Mouse (Mus musculus) kidney, postnatal 4 days (tissue): ENCODE measurements at regions not wholly inside any gene's neighbourhood (a gene's known extent, or its start where the extent isn't known, plus 50 kb on each side); places are given as distances from the start of the nearest gene placed in this dataset.

Experiments used
- DNase-seq, 2 experiments: peaks; one replicate each; pipeline ENCODE4 v3.0.0; 2021; ENCODE audit warnings: mixed read lengths in 2 of 2

DNA sequence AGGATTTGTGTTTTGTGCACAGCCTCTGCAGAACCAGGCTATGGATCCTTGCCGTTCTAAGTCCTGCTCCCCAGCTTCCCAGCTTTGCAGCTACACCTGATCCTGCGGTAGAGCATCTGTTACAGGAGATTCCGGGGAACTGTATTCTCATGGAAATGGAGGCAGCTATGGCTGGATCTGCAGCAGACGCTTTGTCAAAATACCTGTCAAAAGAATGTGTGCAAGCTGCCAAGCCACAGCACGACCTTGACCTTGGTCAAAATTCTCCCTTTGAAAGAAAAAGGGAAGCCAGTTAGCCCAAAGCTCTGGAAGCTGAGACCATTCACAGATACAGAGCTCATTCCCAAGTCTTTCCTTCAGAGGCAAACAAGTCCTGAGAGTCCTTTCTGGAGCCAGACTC, 255.3 kb downstream of the Med13l start:
- DNase-seq: no peak

DNA sequence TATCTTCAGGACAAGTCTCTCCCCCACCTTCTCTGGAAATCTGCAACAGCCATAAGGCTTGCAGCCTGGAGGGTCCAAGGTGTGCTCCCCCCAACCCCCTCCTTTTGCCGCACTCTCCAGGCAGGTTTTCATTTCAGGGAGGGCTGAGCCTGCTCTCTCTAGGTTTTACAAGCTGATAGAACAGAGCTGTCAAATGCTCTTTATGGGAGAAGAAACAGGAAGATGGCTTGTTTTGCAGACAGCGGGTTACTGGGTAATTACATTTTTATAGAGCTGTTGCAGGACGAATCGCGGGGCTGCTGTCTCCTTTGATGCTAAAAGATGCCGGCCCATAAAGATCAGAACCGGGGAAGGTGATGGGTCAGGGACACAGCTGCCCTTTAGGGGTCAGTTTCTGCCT, 257.8 kb downstream of the Med13l start:
- no peak for DNase-seq

DNA sequence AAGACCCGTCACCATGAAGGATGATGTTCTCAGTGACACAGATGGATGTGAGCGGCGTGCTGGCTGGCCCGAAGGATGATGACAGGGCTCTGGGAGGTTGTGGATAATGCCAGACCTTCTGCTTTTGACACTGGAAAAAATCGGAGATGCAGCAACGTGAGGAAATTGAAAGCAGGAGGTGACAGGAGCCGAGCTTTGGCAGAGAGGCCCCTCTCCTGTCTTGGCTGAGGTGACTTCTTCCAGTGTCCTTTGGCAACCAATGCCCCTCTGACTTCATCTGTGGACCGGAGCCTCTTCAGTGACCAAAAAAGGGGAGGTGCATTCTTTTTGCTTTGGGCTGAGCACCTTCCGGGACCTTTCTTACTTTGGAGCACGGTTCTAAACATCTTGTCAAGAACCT, 264.3 kb downstream of the Med13l start:
- no peak for DNase-seq

DNA sequence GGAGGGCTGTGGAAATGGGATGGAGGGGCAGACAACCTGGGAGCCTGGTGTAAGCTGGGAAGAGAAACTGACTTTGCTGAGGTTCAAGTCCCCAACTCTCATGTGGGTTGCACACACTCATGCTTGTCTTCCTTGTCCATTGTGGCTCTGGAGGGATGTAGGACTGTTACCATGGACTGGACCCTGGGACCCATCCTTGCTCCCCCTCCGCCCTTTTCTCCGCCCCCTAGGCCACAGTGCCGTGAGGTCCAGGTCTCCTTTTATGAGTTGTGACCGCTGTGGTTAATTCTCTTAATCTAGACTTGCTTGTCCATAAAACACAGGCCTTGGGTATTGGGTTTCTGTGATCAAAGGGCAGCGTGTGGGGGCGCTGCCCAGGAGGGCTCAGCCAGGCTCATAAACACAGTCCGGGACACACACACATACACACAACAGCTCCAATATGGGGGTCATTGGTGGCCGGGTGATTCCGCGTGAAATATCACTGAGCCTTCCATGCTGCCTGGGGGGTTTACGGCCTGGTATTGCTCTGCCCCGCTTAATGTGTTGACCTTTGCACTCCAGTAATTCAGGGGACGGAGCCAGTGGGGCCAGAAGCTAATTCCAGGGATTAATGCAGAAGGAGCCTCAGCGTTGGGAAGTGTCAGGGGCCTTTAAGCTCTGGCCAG, 268.7 kb downstream of the Med13l start:
- no peak for DNase-seq

DNA sequence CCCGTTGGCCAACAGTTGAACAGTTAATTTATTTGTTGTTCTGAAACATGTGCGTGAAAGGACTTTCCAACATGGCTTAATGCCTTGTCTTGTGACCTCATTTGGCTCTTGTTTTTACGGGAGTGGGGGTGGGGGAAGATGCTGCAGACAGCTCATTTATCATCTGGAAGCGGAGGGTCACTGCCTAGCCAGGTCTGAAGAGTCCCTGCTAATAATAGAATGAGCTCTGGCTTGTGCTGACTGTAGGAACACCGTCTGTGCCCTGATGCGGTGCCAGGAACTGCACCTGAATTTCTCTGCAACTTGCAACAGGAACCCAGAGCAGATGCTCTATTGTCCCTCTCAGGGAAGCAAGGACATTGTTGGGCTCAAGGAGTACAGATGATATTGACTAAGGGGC, 272.2 kb downstream of the Med13l start:
- no peak for DNase-seq

DNA sequence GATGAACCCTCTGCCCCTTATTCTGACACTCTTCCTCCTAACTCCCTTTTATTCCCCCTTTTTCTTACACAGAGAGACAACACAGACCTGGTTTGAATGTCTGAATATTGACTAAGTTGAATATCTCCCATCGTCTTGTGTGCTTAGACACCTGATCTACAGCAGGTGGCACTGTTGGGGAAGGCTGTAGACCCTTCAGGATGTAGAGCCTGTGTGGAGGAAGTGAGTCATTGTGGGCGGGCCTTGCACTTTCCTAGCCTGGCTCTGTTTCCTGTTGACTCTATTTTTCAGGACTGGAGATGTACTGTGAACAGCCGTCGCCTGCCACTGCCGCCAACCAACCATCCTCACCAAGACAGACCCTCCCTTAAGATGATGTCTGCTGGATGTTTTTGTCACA, 273.6 kb downstream of the Med13l start:
- no peak for DNase-seq

DNA sequence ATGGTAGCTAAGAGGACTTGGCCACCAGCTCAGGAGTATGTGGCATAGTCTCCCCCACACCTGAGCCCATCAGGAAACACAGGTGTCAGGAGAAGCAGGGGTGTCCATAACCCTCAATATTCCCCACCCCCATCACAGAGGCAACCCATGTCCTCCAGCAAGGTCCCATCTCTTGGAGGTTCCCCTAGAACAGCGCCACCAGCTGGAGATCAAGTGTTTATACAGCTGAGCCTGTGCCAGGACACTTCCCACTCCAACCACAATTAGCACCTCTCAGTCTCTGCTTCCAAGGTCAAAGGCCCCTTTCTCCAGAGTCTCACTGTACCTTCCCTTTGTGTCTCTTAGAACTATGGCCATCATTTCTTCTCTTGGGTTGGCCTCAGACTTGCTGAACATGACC, 276.5 kb downstream of the Med13l start:
- DNase-seq: no peak

DNA sequence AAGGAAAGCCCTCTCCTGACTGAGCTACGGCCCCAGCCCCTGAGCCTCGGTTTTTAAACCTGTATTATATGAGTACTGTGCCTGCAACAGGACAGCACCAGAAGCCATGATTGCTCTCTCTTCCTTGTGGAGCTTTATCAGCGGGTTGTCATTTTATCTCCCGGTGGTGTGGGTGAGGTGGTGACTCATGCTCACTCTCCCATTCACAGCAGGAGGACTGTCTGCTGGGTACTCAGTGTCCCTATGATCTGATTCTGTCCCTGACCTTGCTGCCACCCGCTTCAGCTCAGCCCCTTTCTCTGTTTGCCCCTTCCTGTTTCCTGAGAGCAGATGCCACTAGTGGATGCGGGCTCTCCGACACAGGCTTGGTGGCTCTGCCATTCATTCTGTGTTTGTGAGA, 277.9 kb downstream of the Med13l start:
- DNase-seq: no peak

DNA sequence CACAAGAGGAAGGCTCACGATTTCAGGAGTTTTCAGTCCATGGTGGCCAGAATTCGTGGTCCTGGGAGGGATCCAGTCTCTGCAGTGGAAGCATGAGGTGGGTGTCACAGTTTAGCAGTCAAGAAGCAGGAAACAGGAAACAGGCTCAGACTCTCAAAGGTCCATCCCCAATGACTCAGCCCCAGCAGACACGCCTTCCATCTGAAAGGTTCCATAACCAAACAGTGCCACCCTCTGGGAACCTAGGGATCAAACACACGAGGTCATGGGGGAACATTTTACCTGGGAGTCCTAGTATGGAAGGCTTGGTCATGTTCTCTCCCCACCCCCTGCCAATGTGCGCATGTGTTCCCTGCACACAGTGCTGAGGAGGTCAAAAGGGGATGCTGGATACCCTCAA, 279.4 kb downstream of the Med13l start:
- DNase-seq: no peak

DNA sequence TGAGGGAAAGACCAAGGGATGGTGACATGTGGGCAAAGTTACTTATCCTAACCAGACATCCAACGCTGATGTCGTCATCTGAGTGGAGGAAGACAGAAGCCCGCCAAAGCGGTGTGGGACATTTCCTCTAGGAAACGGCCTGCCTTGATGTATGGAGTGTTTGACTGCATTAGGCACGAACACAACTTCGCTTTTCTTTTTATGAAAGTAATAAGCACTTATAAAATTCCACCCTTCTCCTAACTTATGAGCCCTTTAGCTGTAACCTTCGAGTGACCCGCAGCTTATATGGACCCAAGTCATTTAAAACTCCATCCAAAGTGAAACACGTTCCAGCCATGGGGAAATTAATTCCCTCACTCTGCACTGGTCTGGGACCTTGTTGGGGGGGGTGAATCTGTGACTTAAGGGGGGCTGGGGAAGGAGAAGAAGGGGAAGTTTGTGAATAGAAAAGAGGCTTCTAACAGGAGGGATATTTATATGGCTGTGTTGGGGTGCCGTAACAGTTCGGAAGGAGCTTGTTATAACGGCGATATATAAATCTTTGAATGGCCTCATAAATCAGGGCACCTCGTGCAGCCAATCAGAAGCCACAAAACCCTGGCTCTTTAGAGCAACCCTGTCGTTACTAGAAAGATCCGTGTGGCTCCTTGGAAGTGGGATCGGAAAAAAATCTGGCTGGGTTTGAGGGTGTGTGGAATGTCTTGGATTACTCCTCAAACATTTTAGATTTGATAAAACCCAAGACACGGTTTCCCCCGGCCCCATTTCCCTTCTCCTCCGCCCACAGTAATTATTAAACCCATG, 280.9 kb downstream of the Med13l start:
- DNase-seq: no peak

DNA sequence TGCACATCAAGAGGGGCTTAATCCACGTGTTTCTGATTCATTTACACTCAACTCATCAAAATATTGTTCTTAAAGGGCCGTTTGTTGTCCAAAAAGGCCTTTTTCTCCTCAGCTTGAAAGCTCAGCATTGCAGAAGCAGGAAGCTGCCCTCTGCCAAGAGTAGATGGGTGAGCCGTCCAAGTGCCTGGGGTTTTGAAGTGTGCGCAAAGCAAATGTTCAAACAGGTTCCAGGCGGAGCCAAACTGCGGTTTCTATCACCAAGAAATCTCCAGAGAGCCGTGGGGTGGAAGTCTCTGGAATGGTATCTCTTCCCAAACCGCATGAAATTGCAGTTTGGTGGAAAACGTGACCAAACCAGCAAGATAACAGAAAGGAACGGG, 281.5 kb downstream of the Med13l start:
- DNase-seq: no peak

DNA sequence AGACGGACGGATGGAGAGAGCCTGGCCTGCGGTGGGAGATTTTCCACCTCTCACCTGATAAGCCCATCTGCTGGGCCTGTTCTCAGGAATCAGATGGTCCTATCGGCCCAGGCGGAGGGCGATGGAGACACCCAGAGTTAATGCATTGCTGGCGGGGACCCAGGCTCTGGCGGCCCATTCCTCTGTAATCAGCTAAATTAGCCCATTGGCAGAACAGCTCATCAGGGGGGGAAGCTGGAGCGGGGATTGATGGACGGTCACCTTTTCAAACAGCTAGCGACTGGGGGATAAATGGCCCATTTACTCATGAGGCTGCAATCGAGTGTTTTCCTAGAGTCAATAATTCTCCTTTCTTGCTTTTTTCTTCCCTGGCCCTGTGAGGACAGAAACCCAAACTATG, 296.5 kb downstream of the Med13l start:
- DNase-seq: no peak

DNA sequence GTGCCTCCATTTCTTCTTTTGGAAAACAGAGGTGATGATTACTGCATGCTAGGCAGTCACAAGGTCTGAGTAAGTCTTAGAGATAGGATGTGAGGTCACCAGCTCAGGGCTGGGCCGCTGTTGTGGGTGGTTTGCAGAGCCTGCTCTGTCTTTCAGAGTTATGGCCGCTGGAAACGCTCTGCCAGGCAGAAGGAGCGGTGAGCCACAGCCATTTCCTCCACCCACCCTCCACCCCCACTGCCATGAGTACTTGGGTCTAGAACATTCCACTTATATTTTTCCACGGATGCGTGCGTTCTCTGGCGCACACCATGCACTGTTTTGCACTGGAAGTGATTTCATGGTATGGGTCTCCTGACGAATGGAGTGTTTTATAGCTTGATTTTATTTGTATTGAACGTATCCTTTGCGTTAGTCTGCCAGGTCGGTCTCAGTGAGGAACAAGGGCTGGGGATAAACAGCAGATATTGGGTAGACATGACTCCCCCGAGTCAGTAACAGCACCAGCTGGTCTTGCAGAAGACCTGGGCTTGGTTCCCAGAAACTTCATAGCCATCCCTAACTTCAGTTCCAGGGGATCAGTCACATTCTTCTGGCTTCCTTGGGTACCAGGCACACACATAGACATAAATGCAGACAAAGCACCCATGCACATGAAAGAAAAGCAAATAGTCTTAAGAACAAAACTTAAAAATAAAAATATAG, 300.8 kb downstream of the Med13l start:
- no peak for DNase-seq

DNA sequence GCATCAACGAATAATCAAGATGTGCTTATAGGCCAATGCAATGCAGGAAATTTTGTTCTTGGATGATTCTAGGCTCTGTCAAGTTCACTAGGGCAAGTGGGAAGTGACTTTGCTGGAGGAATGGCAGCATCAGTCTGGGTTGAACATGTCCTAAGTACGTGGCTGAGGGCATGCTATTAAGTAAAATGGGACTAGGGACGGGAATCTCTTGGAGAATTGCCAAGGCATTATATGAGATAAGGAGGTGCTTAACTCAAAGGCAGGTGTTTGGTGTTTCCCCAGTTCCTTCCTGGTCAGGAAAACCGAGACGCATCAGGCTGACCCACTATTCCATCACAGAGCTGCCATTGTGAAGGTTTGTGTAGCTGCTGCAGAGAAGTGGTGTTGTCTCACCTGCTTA, 307.0 kb downstream of the Med13l start:
- DNase-seq: no peak

DNA sequence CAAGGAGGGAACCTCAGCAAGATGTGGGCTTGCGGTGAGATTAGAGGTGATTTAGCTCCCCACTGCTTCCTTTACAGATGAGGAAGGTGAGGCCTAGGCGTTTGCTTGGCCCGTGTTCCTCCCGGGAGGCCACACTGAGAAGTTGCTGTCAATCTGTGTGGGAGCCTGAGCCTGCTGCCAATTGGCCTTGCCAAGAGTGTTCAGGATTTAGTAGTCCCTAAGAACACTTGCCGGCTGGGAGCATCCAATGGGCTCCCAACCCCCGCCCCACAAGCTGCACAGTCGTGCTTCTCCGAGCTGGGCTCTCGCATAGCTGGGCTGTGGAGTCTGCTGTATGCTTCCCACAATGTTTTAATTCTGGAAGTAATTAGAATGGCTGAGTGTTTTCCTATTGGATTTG, 308.9 kb downstream of the Med13l start:
- DNase-seq: no peak

DNA sequence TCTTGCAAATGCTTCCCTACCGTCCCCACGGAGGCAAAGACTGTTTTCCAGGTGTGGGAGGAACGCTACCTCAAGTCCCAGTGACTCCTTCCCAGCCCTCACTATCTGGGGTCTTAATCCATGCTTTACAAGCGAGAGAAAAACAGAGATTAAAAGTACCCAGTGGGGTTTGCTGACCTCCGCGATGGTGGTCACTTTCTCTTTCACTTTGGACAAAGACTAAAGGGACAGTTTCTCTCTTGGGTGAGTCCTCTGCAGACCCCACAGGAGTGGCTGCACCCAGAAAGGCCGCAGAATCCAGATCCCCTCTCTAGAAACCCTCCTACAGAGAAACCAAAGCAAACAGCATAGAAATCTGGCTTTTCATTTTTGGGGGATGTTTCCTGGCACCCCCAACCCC, 313.4 kb downstream of the Med13l start:
- DNase-seq: no peak

DNA sequence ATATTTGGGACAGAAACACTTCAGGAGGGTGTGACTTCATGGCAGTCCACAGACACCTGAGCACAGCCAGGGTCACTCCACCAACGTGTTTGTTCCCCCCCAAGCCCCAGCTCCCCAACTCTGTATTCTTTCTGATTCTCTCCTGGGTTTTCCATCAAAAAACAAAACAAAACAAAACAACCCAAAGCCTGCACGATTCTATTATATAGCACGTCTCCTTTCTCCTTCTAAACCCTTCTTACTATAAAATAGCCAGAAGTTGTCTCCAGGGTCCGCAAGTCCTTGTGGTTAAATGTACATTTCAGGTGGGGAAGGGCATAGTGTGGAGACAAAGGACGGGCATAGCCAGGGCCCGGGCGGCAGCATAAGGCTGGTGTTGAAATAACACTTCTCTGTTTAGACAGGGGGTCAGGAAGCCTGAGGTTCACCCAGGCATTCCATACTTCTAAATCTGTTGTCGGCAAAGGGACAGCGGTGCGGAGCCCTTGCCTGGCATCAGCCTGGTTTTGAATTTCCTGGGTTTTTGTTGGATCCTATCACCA, 314.7 kb downstream of the Med13l start:
- DNase-seq: no peak

DNA sequence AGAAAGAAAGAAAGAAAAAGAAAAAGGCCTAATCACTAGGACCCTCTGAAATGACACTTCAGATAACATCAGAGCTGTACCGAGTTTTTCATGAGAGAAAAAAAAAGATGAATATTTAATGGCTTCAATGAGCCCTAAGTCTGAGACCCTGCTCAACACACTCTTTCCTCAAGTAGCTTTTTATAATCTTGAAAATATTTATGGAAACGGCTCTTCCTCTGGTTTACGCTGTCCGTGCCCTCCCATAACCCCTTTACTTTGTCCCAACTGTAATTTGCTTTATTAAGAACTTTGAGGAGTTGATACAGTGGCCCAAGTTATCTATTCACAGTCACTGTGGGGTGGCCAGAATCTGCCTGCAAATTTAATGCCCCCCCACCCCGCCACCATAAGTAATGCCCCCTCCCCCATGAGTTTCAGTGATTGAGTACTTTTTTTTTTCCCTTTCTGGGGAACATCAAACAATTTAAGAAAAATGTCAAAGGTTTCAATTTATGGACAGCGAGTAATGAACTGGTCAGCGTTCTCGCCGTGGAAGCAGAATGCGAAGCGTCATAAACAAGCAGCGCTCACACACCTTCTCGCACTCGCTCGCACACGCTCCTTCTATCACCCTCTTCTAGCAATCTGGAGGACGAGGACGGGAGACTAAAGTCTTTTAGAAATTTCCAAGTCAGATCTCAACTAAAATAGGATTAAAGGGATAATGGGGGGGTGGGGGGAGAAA, 316.3 kb downstream of the Med13l start:
- DNase-seq: peak in 1 of 2 experiments; percentile 31

DNA sequence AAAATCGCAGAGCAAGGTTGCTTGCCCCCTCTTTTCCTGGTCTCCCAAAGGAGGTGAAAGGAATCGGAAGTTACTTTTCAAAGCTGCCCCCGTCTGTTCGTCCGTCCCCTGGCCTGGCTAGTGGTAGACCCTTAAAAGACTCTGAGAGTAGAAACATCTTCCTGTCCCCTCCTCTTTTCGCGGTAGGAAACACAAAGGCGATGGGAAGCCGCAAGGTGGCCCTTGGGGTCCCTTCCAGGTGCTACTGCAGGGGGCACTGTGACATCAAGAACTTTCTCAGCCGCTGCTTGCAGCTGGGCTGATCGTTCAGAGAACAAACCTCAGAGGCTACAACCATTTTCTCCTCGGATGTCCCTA, 316.8 kb downstream of the Med13l start:
- DNase-seq: peak; percentile 74 to 78

DNA sequence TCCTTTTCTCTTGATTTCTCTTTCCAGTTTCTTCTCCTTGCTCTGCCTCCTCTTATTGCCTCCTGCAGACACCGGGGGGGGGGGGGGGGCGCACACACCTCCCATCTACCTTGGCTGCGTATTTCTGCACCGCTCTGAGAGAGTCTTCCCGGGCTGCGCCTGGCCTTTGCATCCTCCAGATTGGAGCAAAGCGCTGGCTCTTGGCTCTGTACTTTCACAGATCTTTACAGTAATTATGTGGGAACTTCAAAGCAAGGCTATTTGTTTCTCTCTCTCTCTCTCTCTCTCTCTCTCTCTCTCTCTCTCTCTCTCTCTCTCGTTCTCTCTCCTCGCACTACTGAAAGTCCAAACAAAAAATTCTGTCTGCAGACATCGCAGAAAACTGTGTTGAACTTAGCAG, 317.4 kb downstream of the Med13l start:
- no peak for DNase-seq

DNA sequence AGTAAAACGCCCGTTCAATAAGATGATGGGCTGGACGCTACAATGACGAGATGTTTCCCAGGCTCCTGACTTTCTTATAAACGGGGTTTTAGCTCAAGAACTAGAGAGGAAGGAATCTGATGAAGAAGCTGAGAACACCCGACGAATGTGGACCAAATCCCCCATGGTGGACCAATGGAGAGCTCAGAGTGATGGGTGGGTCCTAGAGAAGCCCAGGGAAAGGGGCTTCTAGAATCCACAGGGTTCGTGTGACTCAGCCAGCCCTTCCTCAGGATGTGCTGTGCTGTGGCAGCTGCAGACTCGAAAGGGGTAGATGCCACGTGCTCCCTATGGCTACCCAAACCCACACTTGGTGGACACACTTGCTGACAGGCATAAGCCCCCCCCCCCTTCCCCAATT, 318.2 kb downstream of the Med13l start:
- DNase-seq: peak in 1 of 2 experiments; percentile 4

DNA sequence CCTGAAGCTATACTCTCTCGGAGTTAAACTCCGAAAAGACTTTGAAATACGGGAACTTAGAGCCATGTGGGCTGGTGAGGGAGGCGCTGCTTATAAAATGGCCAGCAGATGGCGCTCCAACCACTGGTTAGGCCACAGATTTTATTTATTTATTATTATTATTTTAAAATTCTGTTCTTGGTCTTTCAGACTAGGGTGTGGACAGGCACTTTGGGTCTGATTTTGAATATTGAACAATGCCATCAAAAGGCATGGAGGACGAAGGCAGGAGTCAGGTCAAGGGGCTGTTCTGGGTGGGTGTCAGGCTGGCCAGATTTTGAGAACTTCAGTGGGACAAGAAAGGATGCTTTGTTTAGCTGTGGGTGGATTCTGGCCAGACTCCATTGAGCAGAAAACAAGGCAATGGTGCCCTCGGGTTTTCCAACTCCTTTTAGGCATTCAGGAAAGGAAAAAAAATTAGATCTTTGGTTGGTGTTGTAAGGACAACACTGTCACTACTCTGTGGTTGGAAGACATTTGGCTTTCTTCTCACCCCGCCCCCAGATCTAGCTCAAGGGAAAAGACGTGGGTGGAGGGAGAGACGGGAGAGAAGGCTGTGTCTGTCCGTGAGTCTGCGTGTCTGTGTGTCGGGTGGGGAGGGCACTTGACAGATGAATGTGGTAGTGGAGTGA, 319.5 kb downstream of the Med13l start:
- peak; percentile 89 to 90 for DNase-seq

DNA sequence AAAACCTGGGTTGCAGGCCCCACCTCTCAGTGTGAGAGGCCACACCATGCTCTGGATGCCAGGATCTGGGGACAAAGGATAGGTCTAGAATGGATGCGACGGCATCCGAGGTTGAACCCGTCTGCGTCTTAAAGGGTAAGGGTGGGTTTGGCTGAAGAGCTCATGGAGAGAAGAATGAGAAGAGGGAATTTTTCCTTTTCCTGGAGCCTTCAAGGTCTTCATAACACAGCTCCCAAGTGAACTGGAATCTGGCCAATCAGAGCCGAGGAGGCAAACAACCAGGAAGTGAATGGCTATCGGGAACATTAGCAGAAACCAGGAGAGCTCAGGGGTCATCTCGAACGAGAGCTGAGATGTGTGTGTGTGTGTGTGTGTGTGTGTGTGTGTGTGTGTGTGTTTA, 320.1 kb downstream of the Med13l start:
- DNase-seq: peak; percentile 14 to 49
